Mouse (Mus musculus): ENCODE data around the gene Pxk. TPM values are rescaled to one million over a fixed set of nuclear protein-coding genes. Genes with fewer than 3 reads are reported as not detected.

Gene Pxk
- 76.5 and 85.0 TPM in 2 replicates for polyA plus RNA-seq (2014; fragmentation: Nextera tagmentation; extraction: Ambion mirVana)

DNA sequence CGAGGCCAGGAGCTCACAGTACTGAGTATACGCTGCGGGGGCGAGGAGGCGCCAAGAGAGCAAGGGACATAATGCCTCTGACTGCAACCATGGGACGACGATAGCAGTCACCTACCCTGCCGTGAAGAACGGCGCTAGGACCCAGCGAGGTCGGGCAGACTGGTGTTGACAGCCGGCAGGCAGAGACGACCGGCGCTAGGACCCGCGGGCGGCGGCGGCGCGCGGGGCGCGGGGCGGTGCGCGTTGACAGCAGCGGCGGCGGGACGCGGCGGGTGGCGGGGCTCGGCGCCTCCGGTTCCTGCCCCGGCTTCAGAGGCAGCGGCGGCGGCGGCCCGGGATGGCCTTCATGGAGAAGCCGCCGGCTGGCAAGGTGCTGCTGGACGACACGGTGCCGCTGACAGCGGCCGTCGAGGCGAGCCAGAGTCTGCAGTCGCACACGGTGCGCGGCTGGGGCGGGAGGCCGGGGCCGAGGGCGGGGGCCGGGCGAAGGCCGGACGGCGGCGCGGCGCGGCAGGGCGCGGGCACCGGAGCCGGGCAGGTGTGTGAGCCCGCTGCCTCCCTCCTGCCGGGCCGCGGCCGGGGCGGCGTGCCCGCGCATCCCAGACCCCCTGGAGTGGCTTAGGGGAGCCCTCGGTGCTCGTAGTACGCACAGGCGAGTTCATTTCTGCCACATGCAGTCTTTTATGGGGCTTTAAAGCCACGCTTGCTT, at the start of gene Pxk:
Gene Pxk, plus strand, starts transcription at position 234 of the 709 bp plus-strand sequence.
- H3K36me3 ChIP-seq (ENCODE audit: control insufficient read depth, insufficient read depth, low read length) = no peaks in the 10 kb centered on the region
- peak within 1 kb of the TSS; percentile 72 for H3K4me2 ChIP-seq (ENCODE audit: low read depth, low read length)
- H3K27ac ChIP-seq (ENCODE audit: low read depth, low read length) = peak within 1 kb of the TSS; percentile 82
- 0% methylated on average over 66 of the region's 89 CpGs for WGBS
- peak; percentile 96 for ATAC-seq (ENCODE audit: low read depth)
- peaks cover 13% of the 10 kb centered on the region for H3K4me1 ChIP-seq (ENCODE audit: control insufficient read depth, insufficient read depth, low read length)
- peak within 1 kb of the TSS; percentile 92 for H3K9ac ChIP-seq (replicated peaks; ENCODE audit: low read depth, low read length)
- no peaks in the 10 kb centered on the region for H3K27me3 ChIP-seq (ENCODE audit: control insufficient read depth, insufficient read depth, low read length)
- no peaks in the 10 kb centered on the region for H3K9me3 ChIP-seq (ENCODE audit: control insufficient read depth, low read length)
- H3K4me3 ChIP-seq (ENCODE audit: low read depth, low read length) = peak within 1 kb of the TSS; percentile 93

DNA sequence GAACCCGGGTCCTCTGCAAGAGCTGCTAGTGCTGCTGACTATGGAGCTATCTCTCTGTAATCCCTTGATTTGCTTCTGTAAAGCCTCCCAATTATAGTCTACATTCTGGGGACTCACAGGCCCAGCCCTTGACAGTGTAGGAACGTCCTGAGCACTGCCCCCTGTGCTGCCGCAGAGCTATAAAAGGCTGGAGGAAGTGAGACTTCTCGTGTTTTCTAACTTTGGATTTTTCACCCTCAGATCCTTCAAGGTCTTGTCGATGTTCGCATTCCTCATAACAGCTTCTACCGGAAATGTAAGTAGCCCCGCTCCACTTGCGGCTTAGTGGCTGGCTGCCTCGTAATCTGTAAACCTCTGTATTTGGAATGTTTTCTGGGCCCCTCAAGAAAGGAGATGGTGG, 48.7 kb upstream of the Pxk start:
- 89% methylated on average over 10 of the region's 10 CpGs for WGBS
- Histone ChIP-seq H3K36me3 (ENCODE audit: control insufficient read depth, insufficient read depth, low read length) (0 out of 2 replicates have a peak, but pooled peaks cover 6% of the 10 kb centered on the region), H3K27me3 (ENCODE audit: control insufficient read depth, insufficient read depth, low read length) (no peaks in the 10 kb centered on the region), H3K27ac (ENCODE audit: low read depth, low read length) (no peak overlapping the region), H3K4me2 (ENCODE audit: low read depth, low read length) (no peak overlapping the region), H3K4me3 (ENCODE audit: low read depth, low read length) (no peak overlapping the region), H3K9ac (replicated peaks; ENCODE audit: low read depth, low read length) (no peak overlapping the region), H3K9me3 (ENCODE audit: control insufficient read depth, low read length) (no peaks in the 10 kb centered on the region), H3K4me1 (ENCODE audit: control insufficient read depth, insufficient read depth, low read length) (no peaks in the 10 kb centered on the region)
- no peak for ATAC-seq (ENCODE audit: low read depth)

DNA sequence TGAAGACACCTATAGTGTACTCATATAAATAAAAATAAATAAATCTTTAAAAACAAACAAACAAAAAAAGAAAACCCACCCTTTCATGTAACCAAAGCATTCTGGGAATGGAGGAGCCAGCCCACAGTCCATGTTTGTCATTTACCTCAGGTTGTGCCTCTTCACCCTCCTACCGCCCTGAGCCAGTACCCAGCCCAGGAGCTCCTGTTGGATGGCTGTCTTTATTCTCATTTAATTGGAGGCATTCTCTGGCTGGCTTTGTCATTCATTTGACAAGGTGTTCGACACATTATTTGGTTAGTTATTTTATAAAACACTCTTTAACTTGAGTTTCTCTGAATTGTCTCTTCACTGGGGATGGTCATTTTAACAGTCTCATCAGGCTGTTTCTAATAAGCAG, 46.1 kb upstream of the Pxk start:
- H3K9me3 ChIP-seq (ENCODE audit: control insufficient read depth, low read length) = no peaks in the 10 kb centered on the region
- no peak overlapping the region for H3K4me2 ChIP-seq (ENCODE audit: low read depth, low read length)
- no peak overlapping the region for H3K27ac ChIP-seq (ENCODE audit: low read depth, low read length)
- ATAC-seq (ENCODE audit: low read depth) = no peak
- 92% methylated on average over 2 of the region's 2 CpGs for WGBS
- no peaks in the 10 kb centered on the region for H3K27me3 ChIP-seq (ENCODE audit: control insufficient read depth, insufficient read depth, low read length)
- no peaks in the 10 kb centered on the region for H3K4me1 ChIP-seq (ENCODE audit: control insufficient read depth, insufficient read depth, low read length)
- 0 out of 2 replicates have a peak, but pooled peaks cover 6% of the 10 kb centered on the region for H3K36me3 ChIP-seq (ENCODE audit: control insufficient read depth, insufficient read depth, low read length)
- no peak overlapping the region for H3K4me3 ChIP-seq (ENCODE audit: low read depth, low read length)
- H3K9ac ChIP-seq (replicated peaks; ENCODE audit: low read depth, low read length) = no peak overlapping the region

DNA sequence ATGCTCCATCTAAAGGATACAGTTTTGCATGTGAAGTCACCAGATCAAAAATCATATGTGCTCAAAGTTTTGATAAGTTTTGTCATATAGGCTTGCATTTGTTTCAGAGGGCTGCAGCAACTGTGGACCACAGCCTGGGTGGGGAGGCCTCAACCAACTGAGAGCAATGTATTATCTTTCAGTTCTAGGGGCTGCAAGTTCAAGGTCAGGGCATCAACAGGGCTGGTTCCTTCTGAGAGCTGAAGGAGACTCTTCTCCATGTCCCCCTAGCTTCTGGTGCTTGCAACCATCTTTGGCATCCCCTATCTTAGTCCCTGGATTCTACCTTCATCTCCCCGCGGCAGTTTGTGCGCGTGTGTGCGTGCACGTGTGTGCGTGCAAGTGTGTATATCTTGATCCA, 45.4 kb upstream of the Pxk start:
- 0 out of 2 replicates have a peak, but pooled peaks cover 6% of the 10 kb centered on the region for H3K36me3 ChIP-seq (ENCODE audit: control insufficient read depth, insufficient read depth, low read length)
- 98% methylated on average over 7 of the region's 7 CpGs for WGBS

DNA sequence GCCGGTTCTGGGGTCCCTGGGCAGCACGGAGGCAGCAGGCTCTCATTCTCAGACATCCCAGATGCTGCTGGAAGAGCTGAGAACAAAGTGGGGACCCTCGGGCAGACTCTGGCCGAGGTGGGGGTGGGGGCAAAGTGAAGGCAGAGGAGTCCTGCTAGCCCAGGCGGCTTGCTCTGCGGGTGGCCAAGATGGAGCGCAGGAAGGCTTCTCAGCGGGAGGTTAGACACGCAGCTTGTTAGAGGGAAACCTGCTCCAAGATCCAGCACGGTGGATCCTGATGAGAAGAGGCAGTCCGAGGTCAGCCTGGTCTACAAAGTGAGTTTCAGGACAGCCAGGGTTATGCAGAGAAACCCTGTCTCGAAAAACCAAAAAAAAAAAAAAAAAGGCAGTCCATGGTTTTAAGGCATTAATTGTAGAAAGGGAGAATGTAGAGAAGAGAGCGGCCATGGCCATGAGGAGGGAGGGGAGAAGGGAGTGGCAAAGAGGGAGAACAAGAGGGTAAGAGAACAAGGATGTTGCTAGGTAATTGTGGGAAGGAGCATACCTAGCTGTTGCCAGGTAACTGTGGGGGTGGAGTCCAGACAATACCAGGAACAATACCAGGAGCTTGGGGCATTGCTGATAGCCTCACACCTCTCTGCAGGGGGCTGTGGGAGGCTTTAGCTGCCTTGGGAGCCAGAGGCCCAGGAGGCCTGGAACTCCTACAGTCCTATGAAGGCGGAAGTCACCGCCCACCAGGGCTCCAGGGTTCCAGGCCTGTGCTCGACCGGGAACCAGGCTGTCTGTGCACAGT, 43.5 kb upstream of the Pxk start:
- Histone ChIP-seq H3K36me3 (ENCODE audit: control insufficient read depth, insufficient read depth, low read length) (0 out of 2 replicates have a peak, but pooled peaks cover 6% of the 10 kb centered on the region), H3K4me3 (ENCODE audit: low read depth, low read length) (no peak overlapping the region), H3K4me1 (ENCODE audit: control insufficient read depth, insufficient read depth, low read length) (no peaks in the 10 kb centered on the region), H3K27ac (ENCODE audit: low read depth, low read length) (no peak overlapping the region), H3K9me3 (ENCODE audit: control insufficient read depth, low read length) (no peaks in the 10 kb centered on the region), H3K9ac (replicated peaks; ENCODE audit: low read depth, low read length) (no peak overlapping the region), H3K4me2 (ENCODE audit: low read depth, low read length) (no peak overlapping the region), H3K27me3 (ENCODE audit: control insufficient read depth, insufficient read depth, low read length) (no peaks in the 10 kb centered on the region)
- no peak for ATAC-seq (ENCODE audit: low read depth)
- 30% methylated on average over 15 of the region's 17 CpGs for WGBS

More for the DNA sequence above, 45.4 kb upstream of the Pxk start:
- no peak overlapping the region for H3K9ac ChIP-seq (replicated peaks; ENCODE audit: low read depth, low read length)
- H3K4me2 ChIP-seq (ENCODE audit: low read depth, low read length) = no peak overlapping the region
- no peak overlapping the region for H3K27ac ChIP-seq (ENCODE audit: low read depth, low read length)
- H3K4me1 ChIP-seq (ENCODE audit: control insufficient read depth, insufficient read depth, low read length) = no peaks in the 10 kb centered on the region
- ATAC-seq (ENCODE audit: low read depth) = no peak
- no peaks in the 10 kb centered on the region for H3K27me3 ChIP-seq (ENCODE audit: control insufficient read depth, insufficient read depth, low read length)
- H3K4me3 ChIP-seq (ENCODE audit: low read depth, low read length) = no peak overlapping the region
- H3K9me3 ChIP-seq (ENCODE audit: control insufficient read depth, low read length) = no peaks in the 10 kb centered on the region

DNA sequence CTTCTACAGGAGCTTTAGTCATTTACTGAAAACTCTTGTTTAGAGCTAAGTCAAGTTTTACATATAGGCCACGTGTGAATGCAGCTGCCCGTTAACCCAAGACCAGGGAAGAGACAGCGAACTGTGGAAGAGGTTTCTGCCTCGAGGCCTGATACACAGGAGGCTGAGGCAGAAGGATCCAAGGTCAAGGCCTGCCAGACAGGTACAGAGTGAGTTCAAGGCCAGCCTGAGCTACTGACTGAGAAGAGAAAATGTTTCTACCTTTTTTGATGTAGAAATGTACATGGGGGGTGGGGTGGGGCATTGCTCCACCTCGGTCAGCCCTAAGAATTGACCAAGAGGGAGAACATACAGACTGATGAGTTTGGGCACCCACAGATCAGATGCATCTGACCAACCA, 41.9 kb upstream of the Pxk start:
- no peak overlapping the region for H3K4me3 ChIP-seq (ENCODE audit: low read depth, low read length)
- H3K27ac ChIP-seq (ENCODE audit: low read depth, low read length) = no peak overlapping the region
- H3K36me3 ChIP-seq (ENCODE audit: control insufficient read depth, insufficient read depth, low read length) = no peaks in the 10 kb centered on the region
- WGBS = 94% methylated on average over 5 of the region's 5 CpGs
- no peak for ATAC-seq (ENCODE audit: low read depth)
- no peak overlapping the region for H3K9ac ChIP-seq (replicated peaks; ENCODE audit: low read depth, low read length)
- H3K4me2 ChIP-seq (ENCODE audit: low read depth, low read length) = no peak overlapping the region
- no peaks in the 10 kb centered on the region for H3K4me1 ChIP-seq (ENCODE audit: control insufficient read depth, insufficient read depth, low read length)
- no peaks in the 10 kb centered on the region for H3K27me3 ChIP-seq (ENCODE audit: control insufficient read depth, insufficient read depth, low read length)
- no peaks in the 10 kb centered on the region for H3K9me3 ChIP-seq (ENCODE audit: control insufficient read depth, low read length)

DNA sequence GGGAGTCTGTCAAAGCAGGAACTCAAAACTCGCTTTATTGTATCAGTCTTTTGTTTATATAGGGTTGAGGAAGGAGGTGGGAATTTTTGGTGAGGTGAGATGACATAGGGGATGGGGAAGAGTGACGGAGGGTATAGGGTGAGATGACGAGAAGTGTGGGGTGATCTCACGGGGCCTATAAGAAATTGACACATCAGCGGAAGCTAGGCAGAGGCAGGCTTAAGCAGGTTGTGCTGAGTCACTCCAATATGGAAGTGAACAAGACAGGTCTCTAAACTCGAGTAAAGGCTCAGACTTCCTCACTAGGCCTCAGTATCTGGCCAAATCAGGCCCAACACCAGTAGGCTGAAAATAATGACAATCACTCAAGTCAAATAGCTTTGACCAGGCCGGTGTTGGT, 38.1 kb upstream of the Pxk start:
- ATAC-seq (ENCODE audit: low read depth) = no peak
- H3K4me1 ChIP-seq (ENCODE audit: control insufficient read depth, insufficient read depth, low read length) = 0 out of 2 replicates have a peak, but pooled peaks cover 3% of the 10 kb centered on the region
- no peaks in the 10 kb centered on the region for H3K27me3 ChIP-seq (ENCODE audit: control insufficient read depth, insufficient read depth, low read length)
- WGBS = 97% methylated on average over 7 of the region's 7 CpGs
- no peak overlapping the region for H3K4me3 ChIP-seq (ENCODE audit: low read depth, low read length)
- no peaks in the 10 kb centered on the region for H3K9me3 ChIP-seq (ENCODE audit: control insufficient read depth, low read length)
- no peak overlapping the region for H3K9ac ChIP-seq (replicated peaks; ENCODE audit: low read depth, low read length)
- no peak overlapping the region for H3K4me2 ChIP-seq (ENCODE audit: low read depth, low read length)
- H3K27ac ChIP-seq (ENCODE audit: low read depth, low read length) = no peak overlapping the region
- H3K36me3 ChIP-seq (ENCODE audit: control insufficient read depth, insufficient read depth, low read length) = no peaks in the 10 kb centered on the region

DNA sequence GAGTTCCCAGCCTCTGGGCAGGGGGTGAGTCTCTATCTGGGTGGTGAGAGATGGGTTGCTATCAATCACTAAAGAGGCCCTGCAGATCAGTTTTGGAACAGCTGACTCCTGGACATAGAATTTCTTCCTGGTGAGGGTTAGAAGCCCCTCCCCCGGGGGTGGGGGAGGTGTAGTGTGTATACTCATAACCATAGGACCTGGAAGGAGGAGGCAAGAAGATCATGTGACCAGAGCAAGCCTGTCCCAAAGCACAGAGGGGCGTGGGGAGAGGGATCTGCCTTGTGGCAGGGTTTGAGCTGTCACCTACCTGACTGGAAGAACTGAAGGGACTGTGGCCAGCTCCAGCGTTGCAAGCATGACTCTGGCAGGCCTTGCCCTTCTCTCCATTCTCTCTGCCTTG, 35.9 kb upstream of the Pxk start:
- Histone ChIP-seq H3K27ac (ENCODE audit: low read depth, low read length) (no peak overlapping the region), H3K4me3 (ENCODE audit: low read depth, low read length) (no peak overlapping the region), H3K36me3 (ENCODE audit: control insufficient read depth, insufficient read depth, low read length) (no peaks in the 10 kb centered on the region), H3K9me3 (ENCODE audit: control insufficient read depth, low read length) (no peaks in the 10 kb centered on the region), H3K4me2 (ENCODE audit: low read depth, low read length) (no peak overlapping the region), H3K9ac (replicated peaks; ENCODE audit: low read depth, low read length) (no peak overlapping the region), H3K27me3 (ENCODE audit: control insufficient read depth, insufficient read depth, low read length) (no peaks in the 10 kb centered on the region), H3K4me1 (ENCODE audit: control insufficient read depth, insufficient read depth, low read length) (0 out of 2 replicates have a peak, but pooled peaks cover 3% of the 10 kb centered on the region)
- 0 out of 2 replicates have a peak, but pooled peaks have one; percentile 46 for ATAC-seq (ENCODE audit: low read depth)
- WGBS = 41% methylated on average over 3 of the region's 3 CpGs
